Mouse (Mus musculus) midbrain, embryonic 11.5 days (tissue): ENCODE data around the gene Vmn2r98. TPM values are rescaled to one million over a fixed set of nuclear protein-coding genes. Genes with fewer than 3 reads are reported as not detected.
"Not testable (repeated sequence)": the region's sequence is repeated elsewhere in the genome, so short reads cannot be mapped to it uniquely, and the experiment has no call there.

ENCODE experiments used
- ATAC-seq: fragments of 200-750 bp; cut with Nextera tagmentation; 2 replicates; pipeline ENCODE4 v1.8.0; 2017; ENCODE audit warnings: moderate TSS enrichment, moderate library complexity; ENCODE audit not compliant: low FRiP score
- DNase-seq: peaks from one replicate; pipeline ENCODE4 v3.0.0; 2015; ENCODE audit warnings: low spot score; ENCODE audit errors: missing footprints
- H3K27ac ChIP-seq: fragments of 300-500 bp; sonication (generic); 2 replicates; pipeline ENCODE4 v1.5.1; 2014; ENCODE audit warnings: low read depth, low read length
- H3K27me3 ChIP-seq: fragments of 300-500 bp; sonication (generic); 2 replicates; pipeline ENCODE4 v1.6.1; 2014; ENCODE audit warnings: mild to moderate bottlenecking, low read length, moderate library complexity, mixed read lengths; ENCODE audit not compliant: control insufficient read depth, insufficient read depth
- H3K36me3 ChIP-seq: fragments of 300-500 bp; sonication (generic); 2 replicates; pipeline ENCODE4 v1.6.1; 2014; ENCODE audit warnings: mild to moderate bottlenecking, low read length, moderate library complexity, mixed read lengths; ENCODE audit not compliant: control insufficient read depth, insufficient read depth
- H3K4me1 ChIP-seq: fragments of 300-500 bp; sonication (generic); 2 replicates; pipeline ENCODE4 v1.6.1; 2014; ENCODE audit warnings: low read length; ENCODE audit not compliant: control insufficient read depth, insufficient read depth
- H3K4me2 ChIP-seq: fragments of 300-500 bp; sonication (generic); 2 replicates; pipeline ENCODE4 v1.6.1; 2014; ENCODE audit warnings: mild to moderate bottlenecking, moderate library complexity
- H3K4me3 ChIP-seq: fragments of 300-500 bp; sonication (generic); 2 replicates; pipeline ENCODE4 v1.5.1; 2014; ENCODE audit warnings: low read depth, low read length
- H3K9ac ChIP-seq: fragments of 300-500 bp; sonication (generic); 2 replicates; pipeline ENCODE4 v1.6.1; 2014; ENCODE audit warnings: low read length
- H3K9me3 ChIP-seq: fragments of 300-500 bp; sonication (generic); 2 replicates; pipeline ENCODE4 v1.6.1; 2016; ENCODE audit warnings: low read length; ENCODE audit not compliant: control insufficient read depth
- WGBS: fragments of 180-500 bp; shearing (Covaris S2); extraction: QIAGEN DNeasy Blood & Tissue Kit; methylation state at CpG from one replicate; pipeline ENCODE4 v1.1.7; 2014; 5-methylcytosine and 5-hydroxymethylcytosine counted together
- polyA plus RNA-seq: library from polyadenylated mRNA; unstranded; fragments of >200 nt; fragmentation: Nextera tagmentation; extraction: Ambion mirVana; gene quantifications from 2 replicates; pipeline ENCODE4 v1.2.1, GENCODE M21; 2014

The Vmn2r98 gene
- not detected in 2 replicates for polyA plus RNA-seq

DNA sequence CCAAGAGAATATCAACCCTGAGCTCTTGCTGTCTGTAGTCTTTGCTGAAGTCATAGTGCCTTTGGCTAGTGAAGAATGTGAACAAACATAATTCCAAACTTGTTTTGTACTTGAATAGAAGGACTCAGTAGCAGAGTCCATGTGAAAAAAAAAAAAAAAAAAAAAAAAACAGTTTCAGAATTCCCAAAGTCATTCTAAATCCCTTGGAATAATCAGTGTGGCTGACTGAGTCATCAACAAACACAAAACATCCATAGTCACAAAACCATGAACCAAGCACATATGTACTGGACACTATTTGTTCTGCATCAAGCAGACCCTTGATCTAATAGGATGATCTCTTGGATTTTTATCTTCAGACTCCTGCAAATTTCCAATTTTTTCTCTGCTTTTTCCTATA is at the start of gene Vmn2r98:
Gene Vmn2r98 (plus strand): TSS at position 301 of the 400 bp plus-strand sequence.
- not testable (repeated sequence) for H3K27ac ChIP-seq, ATAC-seq, H3K27me3 ChIP-seq, H3K4me2 ChIP-seq, H3K36me3 ChIP-seq, H3K4me3 ChIP-seq, DNase-seq, H3K9ac ChIP-seq, H3K9me3 ChIP-seq, H3K4me1 ChIP-seq

DNA sequence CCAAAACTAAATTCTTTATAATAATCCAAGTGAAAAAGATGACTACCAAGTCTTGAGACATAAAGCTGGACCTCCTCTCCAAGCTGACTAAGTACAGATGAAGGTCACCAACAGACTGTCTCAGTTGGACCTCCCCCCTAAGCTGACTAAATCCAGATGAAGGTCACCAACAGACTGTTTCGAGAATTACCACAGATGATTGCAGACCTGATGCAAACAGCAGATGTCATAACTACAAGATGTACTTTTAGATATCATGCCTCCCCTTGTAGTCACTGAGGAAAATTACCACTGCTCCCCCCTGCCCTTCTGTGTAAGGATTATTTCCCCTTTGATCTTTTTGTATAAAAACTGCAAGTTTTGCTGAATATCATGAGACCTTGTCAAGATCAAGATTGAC is 21.8 kb upstream of the Vmn2r98 start:
- not testable (repeated sequence) for H3K9me3 ChIP-seq, DNase-seq, H3K36me3 ChIP-seq, H3K9ac ChIP-seq, ATAC-seq, H3K4me2 ChIP-seq, H3K27ac ChIP-seq, H3K4me1 ChIP-seq, H3K4me3 ChIP-seq, H3K27me3 ChIP-seq
- WGBS: 68% methylated on average over 1 of the region's 1 CpGs

DNA sequence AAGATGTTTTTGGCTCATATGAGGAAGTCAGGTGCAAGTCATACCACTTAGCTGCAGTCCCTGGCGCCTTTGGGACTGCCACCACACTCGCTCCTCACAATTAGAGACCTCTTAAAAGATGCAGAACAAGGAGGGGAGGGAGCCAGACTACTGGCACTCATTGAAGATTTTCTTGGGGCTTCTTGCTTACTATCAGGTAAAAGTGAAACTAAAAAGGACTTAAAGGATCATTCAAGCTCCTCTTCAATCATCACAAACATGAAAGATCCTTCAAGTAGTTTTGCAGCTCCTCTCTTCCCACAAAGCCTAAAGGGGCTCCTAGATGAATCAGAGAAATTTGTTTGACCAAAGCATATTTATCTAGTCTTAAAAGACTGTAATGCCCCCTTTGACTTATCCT is 21.3 kb upstream of the Vmn2r98 start:
- H3K9ac ChIP-seq: no peak overlapping the region
- 76% methylated on average over 2 of the region's 2 CpGs for WGBS
- H3K4me1 ChIP-seq: no peaks in the 10 kb centered on the region
- H3K27me3 ChIP-seq: no peaks in the 10 kb centered on the region
- no peak overlapping the region for H3K4me3 ChIP-seq
- H3K4me2 ChIP-seq: no peak overlapping the region
- ATAC-seq: no peak
- H3K9me3 ChIP-seq: no peaks in the 10 kb centered on the region; the same call in 1 of the 2 replicates
- H3K27ac ChIP-seq: no peak overlapping the region
- no peaks in the 10 kb centered on the region for H3K36me3 ChIP-seq
- DNase-seq: no peak

DNA sequence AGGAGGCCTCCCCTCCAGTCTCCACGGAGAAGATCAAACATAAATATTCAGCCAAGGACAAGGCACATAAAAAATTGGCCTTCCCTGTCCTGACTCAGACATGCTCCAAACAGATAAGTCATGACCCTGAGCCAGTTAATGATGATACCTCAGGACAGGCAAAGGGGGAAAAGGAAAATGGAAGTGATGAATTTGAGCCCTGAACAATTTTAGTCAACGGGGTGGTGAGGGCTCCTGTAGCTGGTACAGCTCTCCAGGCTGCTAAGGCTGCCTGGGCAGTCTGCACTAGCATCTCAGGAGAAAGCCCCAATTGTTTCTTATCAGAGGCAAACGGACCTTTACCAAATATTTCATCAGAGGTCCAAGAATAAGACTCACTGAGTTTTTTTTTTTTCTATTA is 20.5 kb upstream of the Vmn2r98 start:
- DNase-seq: no peak
- H3K36me3 ChIP-seq: no peaks in the 10 kb centered on the region
- 72% methylated on average over 3 of the region's 3 CpGs for WGBS
- ATAC-seq: no peak
- no peaks in the 10 kb centered on the region for H3K4me1 ChIP-seq
- H3K9me3 ChIP-seq: peaks cover 2% of the 10 kb centered on the region; the same call in 1 of the 2 replicates
- H3K27me3 ChIP-seq: no peaks in the 10 kb centered on the region
- H3K9ac ChIP-seq: no peak overlapping the region
- H3K27ac ChIP-seq: no peak overlapping the region
- H3K4me3 ChIP-seq: no peak overlapping the region
- H3K4me2 ChIP-seq: no peak overlapping the region

Other genes starting within 250 kb of the Vmn2r98 start
- not detected in 2 replicates for gene Vmn2r97, start 139.2 kb upstream of the Vmn2r98 start, polyA plus RNA-seq